Mouse (Mus musculus): ENCODE results near the gene Nek6. TPM values are rescaled to one million over a fixed set of nuclear protein-coding genes. Genes with fewer than 3 reads are reported as not detected.

The Nek6 gene
- total RNA-seq, 2 experiments from 2014 or later, result 7.3 to 7.5 TPM

DNA sequence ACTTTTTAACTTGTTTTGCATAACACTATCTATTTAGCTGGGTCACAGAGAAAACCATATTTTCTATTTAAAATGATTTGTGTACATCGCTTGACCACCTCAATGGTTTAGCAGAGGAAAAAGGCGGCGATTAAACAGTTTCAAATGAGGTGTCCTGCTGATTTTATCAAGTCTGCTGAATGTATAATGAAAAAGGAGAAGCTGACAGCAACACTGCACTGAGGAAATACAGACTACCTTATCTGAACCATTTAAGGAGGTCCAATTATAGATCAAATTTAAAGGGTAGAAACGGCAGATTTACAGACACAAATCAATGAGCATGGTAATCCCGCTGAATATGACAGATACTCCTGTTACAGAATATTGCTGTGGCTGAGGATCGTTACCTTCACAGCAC, 103.0 kb downstream of the Nek6 start:
- ATAC-seq (replicated peaks; ENCODE audit: poor library complexity, severe bottlenecking), result no peak

DNA sequence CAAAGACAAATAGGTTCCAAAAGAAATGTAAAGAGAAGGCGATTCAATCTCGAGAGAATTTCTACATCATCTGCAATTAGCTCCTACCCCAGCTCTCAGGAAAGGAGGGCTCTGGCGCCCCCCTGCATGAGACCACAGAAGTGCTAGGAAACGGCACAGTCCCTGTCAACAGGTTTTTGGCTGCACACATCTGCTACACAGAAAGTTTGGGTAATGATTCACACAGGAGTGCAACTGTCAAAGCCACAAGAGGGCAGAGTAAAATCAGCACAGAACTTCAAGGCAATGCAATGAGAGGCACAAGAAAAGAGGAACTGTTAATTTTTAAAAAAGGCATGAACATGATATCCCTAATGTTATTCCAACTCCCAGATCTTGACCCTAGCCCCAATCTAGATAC, 104.6 kb downstream of the Nek6 start:
- peak; percentile 88 for ATAC-seq (replicated peaks; ENCODE audit: poor library complexity, severe bottlenecking)

DNA sequence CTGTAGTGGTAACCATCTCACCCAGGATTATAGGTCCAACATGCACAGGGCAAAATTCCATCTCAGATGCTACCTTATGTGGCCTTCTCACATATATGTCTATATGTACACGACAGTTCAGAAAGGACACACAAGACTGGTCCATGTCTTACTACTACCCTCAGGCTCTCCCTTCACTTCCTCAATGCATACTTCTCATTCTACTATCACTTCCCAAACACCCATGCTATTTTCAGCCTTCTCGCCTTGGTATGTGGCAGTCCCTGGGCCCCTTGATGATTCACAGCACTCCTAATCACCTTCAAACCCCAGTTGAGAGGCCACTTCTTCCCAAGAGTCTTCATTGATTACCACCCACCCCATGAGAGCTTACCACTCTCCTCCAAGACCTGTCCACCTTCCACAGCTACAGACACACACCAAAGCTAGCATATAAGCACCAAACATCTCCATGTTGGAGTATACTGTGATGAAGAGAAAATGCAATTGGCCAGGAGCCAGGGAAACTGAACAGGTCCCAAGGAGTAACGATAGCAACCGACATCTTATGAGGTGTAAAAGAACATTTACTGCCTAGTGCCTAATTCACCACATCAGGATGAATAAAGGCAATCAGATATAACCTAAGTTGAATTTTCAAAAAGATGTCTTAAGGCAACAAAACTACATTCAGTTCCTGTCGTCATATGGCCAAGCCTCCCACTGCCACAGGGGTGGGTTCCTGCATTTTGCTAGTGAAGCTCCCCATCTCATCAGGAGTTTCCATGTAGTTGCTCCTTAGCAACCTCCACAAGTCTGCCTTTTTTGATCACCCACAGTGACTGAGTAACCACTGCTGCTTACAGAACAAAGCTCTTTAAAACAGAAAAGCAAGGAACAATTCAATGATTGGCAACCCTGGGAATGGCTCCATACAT, 105.8 kb downstream of the Nek6 start:
- peak; percentile 65 for ATAC-seq (replicated peaks; ENCODE audit: poor library complexity, severe bottlenecking)

DNA sequence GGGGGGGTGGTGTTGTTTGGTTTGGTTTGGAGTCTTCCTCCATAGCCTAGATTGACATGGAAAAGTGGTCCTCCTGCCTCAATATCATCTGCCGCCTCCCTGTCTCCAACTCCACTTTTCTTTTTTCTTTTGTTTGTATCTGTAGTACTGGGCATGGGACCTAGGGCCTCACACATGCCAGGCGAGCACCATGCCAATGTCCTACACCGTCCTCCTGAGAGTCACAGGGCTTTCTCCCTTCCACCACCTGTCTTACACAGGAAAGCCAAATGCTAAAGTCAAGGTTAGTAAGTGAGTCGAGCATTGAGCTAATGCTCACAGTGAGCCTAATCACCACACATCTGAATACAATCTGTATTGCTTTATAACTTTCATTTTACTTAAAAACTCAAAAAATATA, 108.3 kb downstream of the Nek6 start:
- no peak for ATAC-seq (replicated peaks; ENCODE audit: poor library complexity, severe bottlenecking)

DNA sequence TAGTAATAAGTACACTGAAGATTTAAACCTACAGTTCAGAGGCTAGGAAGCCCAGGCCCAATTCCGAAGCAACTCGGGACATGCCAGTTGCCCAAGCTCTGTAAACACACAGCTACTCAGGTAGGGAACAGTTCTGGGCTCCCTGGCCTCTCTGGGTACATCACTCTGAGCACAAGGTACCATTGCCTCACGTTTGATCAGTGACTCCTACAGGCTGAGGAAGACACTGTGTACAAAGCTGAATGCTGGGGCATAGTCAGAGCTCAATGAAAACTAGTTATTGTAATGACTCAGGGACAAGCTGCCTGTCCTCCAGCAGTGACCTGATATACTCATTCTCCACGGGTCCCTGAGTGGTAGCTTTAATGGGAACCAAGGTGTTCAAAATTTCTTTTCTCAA, 109.6 kb downstream of the Nek6 start:
- no peak for ATAC-seq (replicated peaks; ENCODE audit: poor library complexity, severe bottlenecking)

DNA sequence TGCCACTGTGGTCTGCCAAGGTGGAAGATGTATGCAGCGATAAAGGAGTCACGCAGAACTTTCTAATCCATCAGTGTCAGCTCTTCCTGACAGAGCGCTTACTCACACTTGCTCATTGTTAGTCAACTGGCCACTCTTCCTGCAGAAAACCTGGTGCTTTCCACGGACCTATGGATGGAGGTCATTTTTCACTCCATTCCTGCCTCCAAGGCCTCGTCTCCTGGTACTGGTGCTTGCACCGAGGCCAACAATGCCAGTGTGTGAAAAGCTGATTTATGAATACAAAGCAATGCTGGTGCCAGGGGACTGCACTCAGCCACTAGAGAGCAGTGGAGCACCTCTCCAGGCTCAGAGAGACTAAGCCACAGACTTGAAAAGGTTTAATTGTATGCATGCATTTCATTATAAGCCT, 110.2 kb downstream of the Nek6 start:
- ATAC-seq (replicated peaks; ENCODE audit: poor library complexity, severe bottlenecking), result no peak

DNA sequence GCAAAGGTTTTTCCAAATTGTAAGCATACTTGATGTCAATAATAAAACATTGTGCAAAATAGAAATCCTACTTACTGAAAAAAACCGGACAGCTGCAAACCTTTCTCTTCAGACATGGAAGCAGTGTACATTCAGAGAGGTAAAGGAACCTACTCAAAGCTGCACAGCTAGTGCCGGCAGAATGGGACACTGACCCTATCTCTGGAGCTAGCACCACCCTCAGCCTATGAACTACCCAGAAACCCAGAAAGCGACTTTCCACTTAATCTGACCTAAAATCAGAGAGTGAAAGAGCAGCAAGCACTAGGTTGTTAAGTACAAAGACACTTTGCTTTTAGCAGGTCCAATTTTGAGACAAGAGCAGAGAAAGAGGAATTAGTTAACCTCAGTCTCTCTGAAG, 112.0 kb downstream of the Nek6 start:
- no peak for ATAC-seq (replicated peaks; ENCODE audit: poor library complexity, severe bottlenecking)

DNA sequence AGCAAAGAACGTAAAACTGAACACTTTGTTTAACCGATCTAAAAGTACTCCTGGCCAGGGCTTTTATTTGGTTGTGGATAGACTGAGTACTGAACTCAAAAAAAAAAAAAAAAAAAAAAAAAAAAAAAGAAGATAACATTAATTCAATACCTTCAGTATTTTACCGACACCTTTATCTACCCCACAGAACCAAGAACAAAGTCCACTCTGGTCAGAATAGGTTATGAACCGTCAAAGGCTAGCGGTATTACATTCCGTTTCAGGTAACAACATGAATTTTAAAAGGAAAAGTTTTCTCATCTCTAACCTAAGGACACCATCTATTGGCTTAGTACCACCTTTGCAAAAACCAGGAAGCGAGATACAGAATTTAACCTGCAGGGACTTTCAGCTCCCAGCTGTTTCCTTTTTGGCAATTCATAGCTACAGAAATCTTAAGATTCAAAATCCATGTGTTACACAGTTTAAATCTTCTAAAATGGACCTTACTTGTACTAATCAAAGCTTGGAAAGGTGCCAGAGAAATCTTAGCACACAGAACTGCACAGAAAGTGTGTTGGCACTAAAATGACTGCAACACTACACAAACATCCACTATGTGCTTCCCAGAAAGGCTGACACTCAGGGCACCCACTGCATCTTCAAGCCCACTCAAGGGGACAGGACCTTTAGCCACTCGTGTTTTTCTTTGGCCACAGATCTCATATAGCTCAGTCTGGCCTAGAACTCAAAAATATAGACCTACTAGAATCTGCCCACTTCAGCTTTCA, 112.6 kb downstream of the Nek6 start:
- ATAC-seq (replicated peaks; ENCODE audit: poor library complexity, severe bottlenecking), result no peak

DNA sequence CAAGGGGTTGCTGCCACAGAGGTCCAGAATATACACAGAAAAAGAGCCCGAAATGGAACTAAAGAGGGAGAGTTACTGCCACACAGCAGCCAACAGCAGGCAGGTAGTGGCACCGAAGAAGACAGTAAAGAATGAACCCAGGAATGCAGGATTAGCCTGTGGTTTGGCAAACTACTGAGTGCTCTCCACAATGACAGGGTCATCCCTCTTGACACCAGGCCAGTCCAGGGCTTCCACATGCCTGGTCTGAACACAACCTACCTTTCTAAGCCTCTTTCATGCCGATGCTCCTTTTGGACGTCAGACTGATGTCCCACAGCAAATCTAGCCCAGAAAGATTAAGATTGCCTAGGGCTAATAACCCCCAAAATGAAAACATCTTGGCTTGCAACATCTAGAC, 117.4 kb downstream of the Nek6 start:
- no peak for ATAC-seq (replicated peaks; ENCODE audit: poor library complexity, severe bottlenecking)

DNA sequence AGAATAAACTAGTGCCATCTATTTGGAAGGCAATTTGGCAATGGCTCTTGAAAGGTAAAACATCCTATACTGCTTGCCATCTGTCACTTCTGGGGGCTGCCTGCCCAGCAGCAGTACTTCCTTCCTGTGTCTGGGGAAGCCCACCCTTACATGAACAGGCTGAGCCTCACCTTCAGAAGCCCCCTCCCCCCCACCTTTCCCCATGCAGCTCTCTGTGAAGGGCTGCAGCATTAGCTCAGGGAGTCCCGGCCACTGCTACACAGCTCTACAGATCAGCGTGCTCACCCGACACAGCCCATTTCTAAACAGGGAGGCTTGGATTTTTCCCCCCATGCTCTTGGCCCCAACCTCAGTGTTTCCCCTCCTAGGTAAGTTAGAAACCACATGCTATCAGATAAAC, 118.0 kb downstream of the Nek6 start:
- no peak for ATAC-seq (replicated peaks; ENCODE audit: poor library complexity, severe bottlenecking)

DNA sequence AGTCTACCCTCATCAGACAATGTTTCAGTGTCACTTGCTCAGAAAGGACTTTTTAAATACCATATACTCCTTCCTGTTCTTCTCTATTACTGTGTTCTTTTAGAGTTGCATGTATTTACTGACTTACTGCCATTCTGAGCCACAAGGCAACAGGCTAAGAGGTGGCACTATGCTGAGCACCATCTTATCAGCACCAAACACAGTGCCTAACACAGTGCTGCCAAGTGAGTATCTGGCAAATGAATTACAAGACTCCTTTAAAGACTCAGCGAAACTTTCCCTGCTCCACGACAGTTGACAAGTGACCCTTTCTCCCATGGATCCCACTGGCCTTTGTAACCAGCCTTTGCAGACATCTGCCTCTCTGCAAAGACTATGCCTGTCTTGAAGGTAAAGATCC, 119.1 kb downstream of the Nek6 start:
- no peak for ATAC-seq (replicated peaks; ENCODE audit: poor library complexity, severe bottlenecking)

DNA sequence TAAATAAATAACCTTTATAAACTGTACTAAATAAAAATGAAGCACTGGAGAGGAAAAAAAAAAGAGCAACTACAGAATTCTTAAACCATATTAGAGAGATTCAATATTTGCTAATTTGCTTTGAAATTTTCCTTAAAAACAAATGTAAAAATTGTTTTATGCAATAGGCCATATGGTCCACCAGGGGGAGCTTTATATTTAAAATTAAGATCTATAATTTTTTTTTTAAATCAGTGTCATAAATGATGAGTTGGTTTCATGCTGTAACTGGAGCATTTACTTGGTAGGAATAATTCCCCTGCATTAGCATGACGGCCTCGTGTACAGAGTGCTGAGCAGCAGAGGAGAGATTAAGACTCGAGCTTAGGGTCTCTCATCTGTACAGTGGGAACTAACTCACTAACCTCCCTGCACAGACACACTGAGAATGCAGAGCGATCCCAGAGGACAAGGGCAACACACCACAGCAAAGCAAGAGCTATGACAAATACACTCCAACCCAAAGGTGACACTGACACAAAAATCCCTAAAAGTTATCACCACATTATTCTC, 126.3 kb downstream of the Nek6 start:
- ATAC-seq (replicated peaks; ENCODE audit: poor library complexity, severe bottlenecking), result no peak

DNA sequence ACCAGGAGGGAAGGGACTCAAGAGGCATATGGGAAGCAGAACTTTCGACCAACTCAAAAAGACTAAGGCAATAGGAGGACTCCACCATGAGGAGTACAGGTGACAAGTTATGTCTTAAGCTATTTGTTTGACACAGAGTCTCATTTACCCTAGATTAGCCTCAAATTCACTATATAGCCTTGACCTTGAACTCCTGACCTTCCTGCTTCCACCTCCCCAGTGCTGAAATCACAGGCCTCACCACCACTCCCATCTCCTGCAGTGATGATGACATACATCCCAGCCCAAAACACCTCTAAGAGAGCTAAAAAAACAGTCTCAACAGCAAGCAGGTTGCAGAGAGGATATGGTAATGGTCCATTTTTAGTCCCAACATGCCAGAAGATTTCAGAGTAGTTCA, 130.3 kb downstream of the Nek6 start:
- no peak for ATAC-seq (replicated peaks; ENCODE audit: poor library complexity, severe bottlenecking)

DNA sequence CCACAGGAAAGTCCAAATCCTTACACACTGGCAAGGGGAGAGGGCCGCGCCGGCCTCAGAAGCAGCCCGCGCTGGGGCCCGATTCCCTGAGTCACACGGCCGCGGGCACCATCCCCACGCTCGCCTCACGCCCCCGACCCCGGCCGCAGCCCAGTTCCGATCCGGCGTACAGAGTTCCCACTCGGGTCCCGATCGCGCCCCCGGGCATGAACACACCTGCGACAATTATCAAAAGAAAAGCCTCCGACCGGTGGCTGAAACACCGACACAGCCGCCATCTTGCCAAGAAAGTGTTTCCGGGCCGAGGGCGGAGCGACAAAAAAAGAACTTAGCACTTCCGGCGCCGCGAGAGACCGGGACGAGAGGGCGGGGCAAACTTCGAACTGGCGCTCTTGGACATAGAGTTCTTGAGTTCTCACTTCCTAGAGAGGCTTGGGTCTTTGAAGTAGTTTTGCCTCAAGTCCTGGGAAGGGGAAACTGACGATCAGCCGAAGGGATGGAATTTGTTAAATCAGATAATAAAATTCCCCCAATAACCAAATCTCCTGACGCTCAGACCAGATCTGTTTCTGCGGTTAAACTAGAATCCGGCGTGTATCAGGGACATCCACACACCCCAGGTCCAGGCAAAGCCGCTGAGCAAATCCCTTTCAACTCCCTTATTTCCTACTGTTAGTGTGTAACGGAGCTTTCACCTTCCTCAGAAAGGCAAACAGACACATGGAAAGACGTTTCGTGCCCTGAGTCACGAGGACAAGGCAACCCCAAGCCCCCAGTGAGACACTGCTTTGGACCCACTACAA, 132.4 kb downstream of the Nek6 start, which contains the start of gene Psmb7:
TSS of gene Psmb7 (minus strand) at position 463 of the 803 bp plus-strand sequence.
- ATAC-seq (replicated peaks; ENCODE audit: poor library complexity, severe bottlenecking), result peak; percentile 93

Other genes with a start within 250 kb of the Nek6 start
- gene Dennd1a, start 224.3 kb upstream of the Nek6 start, total RNA-seq (2014; fragmentation: Nextera tagmentation), result 29.8 and 42.6 TPM in 2 replicates
- gene Dennd1a, start 224.3 kb upstream of the Nek6 start, total RNA-seq (2017), result 15.8 and 23.0 TPM in 2 replicates
- not detected in 2 replicates for gene Lhx2, start 172.4 kb upstream of the Nek6 start, total RNA-seq (2014; fragmentation: Nextera tagmentation)
- gene Lhx2, start 172.4 kb upstream of the Nek6 start, total RNA-seq (2017), result not detected in 2 replicates
- gene Psmb7, start 132.4 kb downstream of the Nek6 start, total RNA-seq (2014; fragmentation: Nextera tagmentation), result 171 and 174 TPM in 2 replicates
- gene Psmb7, start 132.4 kb downstream of the Nek6 start, total RNA-seq (2017), result 303 and 314 TPM in 2 replicates
- not detected in 2 replicates for gene Nr5a1, start 202.9 kb downstream of the Nek6 start, total RNA-seq (2014; fragmentation: Nextera tagmentation)
- gene Nr5a1, start 202.9 kb downstream of the Nek6 start, total RNA-seq (2017), result not detected in 2 replicates